Mouse (Mus musculus): Measurements from ENCODE around the gene Col6a4. TPM values are rescaled to one million over a fixed set of nuclear protein-coding genes. Genes with fewer than 3 reads are reported as not detected.

The Col6a4 gene
- under 1 TPM; 0.09 to 0.18 TPM for total RNA-seq (2021)
- long read RNA-seq, experiment 1 = 0 reads
- long read RNA-seq, experiment 2 = 0 reads

- DNase-seq = no peak
These were observed at the start of gene Col6a4 for GRCm38 (mm10) chr9:106096683-106097082. TSS of gene Col6a4 (minus strand) at chr9:106096783.

- DNase-seq = no peak
These were observed 49.0 kb upstream of the Col6a4 start for GRCm38 (mm10) chr9:106145582-106145981.

GRCm38 (mm10) chr9:106144176-106144575, 47.6 kb upstream of the Col6a4 start:
- DNase-seq = no peak

- no peak for DNase-seq
These were observed 45.4 kb upstream of the Col6a4 start for GRCm38 (mm10) chr9:106141955-106142354.

GRCm38 (mm10) chr9:106139763-106140162, 43.2 kb upstream of the Col6a4 start:
- DNase-seq = peak; percentile 43

GRCm38 (mm10) chr9:106137671-106138216, 41.2 kb upstream of the Col6a4 start:
- no peak for DNase-seq

- DNase-seq = no peak
These were observed 33.7 kb upstream of the Col6a4 start for GRCm38 (mm10) chr9:106130250-106130649.

GRCm38 (mm10) chr9:106129072-106129471, 32.5 kb upstream of the Col6a4 start:
- no peak for DNase-seq

GRCm38 (mm10) chr9:106126786-106127251, 30.2 kb upstream of the Col6a4 start:
- no peak for DNase-seq

- DNase-seq = no peak
These were observed 27.0 kb upstream of the Col6a4 start for GRCm38 (mm10) chr9:106123599-106123998.

- no peak for DNase-seq
These were observed 22.5 kb upstream of the Col6a4 start for GRCm38 (mm10) chr9:106119075-106119474.

GRCm38 (mm10) chr9:106115801-106116424, 19.3 kb upstream of the Col6a4 start:
- no peak for DNase-seq

GRCm38 (mm10) chr9:106112770-106113423, 16.3 kb upstream of the Col6a4 start:
- peak; percentile 82 for DNase-seq

- DNase-seq = no peak
These were observed 9.7 kb upstream of the Col6a4 start for GRCm38 (mm10) chr9:106106241-106106640.

- DNase-seq = no peak
These were observed 7.8 kb upstream of the Col6a4 start for GRCm38 (mm10) chr9:106104401-106104800.

GRCm38 (mm10) chr9:106101166-106101565, 4.6 kb upstream of the Col6a4 start:
- DNase-seq = no peak

GRCm38 (mm10) chr9:106100262-106100661, 3.7 kb upstream of the Col6a4 start:
- no peak for DNase-seq

GRCm38 (mm10) chr9:106099379-106100021, 2.9 kb upstream of the Col6a4 start:
- no peak for DNase-seq

- no peak for DNase-seq
These were observed 15.1 kb downstream of the Col6a4 start for GRCm38 (mm10) chr9:106081528-106081927.

GRCm38 (mm10) chr9:106080261-106081033, 16.1 kb downstream of the Col6a4 start:
- peak; percentile 36 for DNase-seq

- no peak for DNase-seq
These were observed 18.6 kb downstream of the Col6a4 start for GRCm38 (mm10) chr9:106077953-106078352.

GRCm38 (mm10) chr9:106076234-106076633, 20.3 kb downstream of the Col6a4 start:
- no peak for DNase-seq
